Mouse (Mus musculus): ENCODE results near the gene Mamdc2.

GRCm38 (mm10) chr19:23395956-23396355 is 52.3 kb downstream of the Mamdc2 start:
- TF ChIP-seq CTCF (IDR thresholded peaks at IDR 0.05; ENCODE audit: low read depth, low read length) (no peak), TAL1 (conservative IDR thresholded peaks at IDR 0.05; ENCODE audit: low read depth, low read length) (no peak)
